Mouse (Mus musculus): Measurements from ENCODE around the gene Cflar. TPM values are rescaled to one million over a fixed set of nuclear protein-coding genes. Genes with fewer than 3 reads are reported as not detected.

Gene Cflar
- total RNA-seq, 2 experiments from 2014 or later, result 95.6 to 114 TPM

Other genes with a start within 250 kb of the Cflar start
- 30.3 and 35.4 TPM in 2 replicates for gene Orc2, start 206.4 kb upstream of the Cflar start, total RNA-seq (2014; fragmentation: Nextera tagmentation)
- gene Orc2, start 206.4 kb upstream of the Cflar start, total RNA-seq (2017), result 71.1 and 79.5 TPM in 2 replicates
- gene Fam126b, start 125.2 kb upstream of the Cflar start, total RNA-seq (2014; fragmentation: Nextera tagmentation), result 14.9 and 25.2 TPM in 2 replicates
- 14.6 and 20.2 TPM in 2 replicates for gene Fam126b, start 125.2 kb upstream of the Cflar start, total RNA-seq (2017)
- 120 and 177 TPM in 2 replicates for gene Ndufb3, start 125.1 kb upstream of the Cflar start, total RNA-seq (2014; fragmentation: Nextera tagmentation)
- 62.3 and 124 TPM in 2 replicates for gene Ndufb3, start 125.1 kb upstream of the Cflar start, total RNA-seq (2017)
- not detected in 2 replicates for gene Als2cr12, start 15.5 kb upstream of the Cflar start, total RNA-seq (2014; fragmentation: Nextera tagmentation)
- gene Als2cr12, start 15.5 kb upstream of the Cflar start, total RNA-seq (2017), result not detected in 2 replicates
- gene Casp8, start 83.9 kb downstream of the Cflar start, total RNA-seq (2014; fragmentation: Nextera tagmentation), result 106 and 119 TPM in 2 replicates
- 133 and 147 TPM in 2 replicates for gene Casp8, start 83.9 kb downstream of the Cflar start, total RNA-seq (2017)

All from granulocyte monocyte progenitor cell, adult 5-6 weeks (primary cell).